Mouse (Mus musculus) kidney, embryonic 16.5 days (tissue): Measurements from ENCODE around the gene Cel. TPM values are rescaled to one million over a fixed set of nuclear protein-coding genes. Genes with fewer than 3 reads are reported as not detected.

Source experiments
- ATAC-seq: fragments of 200-750 bp; cut with Nextera tagmentation; 2 replicates; pipeline ENCODE4 v1.8.0; 2017; ENCODE audit warnings: moderate TSS enrichment; ENCODE audit not compliant: low FRiP score, low TSS enrichment
- H3K27ac ChIP-seq: fragments of 300-500 bp; sonication (generic); 2 replicates; pipeline ENCODE4 v1.5.1; 2014; ENCODE audit warnings: low read length
- H3K27me3 ChIP-seq: fragments of 300-500 bp; sonication (generic); 2 replicates; pipeline ENCODE4 v1.6.1; 2014; ENCODE audit warnings: low read length, control low read depth, mixed read lengths; ENCODE audit not compliant: insufficient read depth
- H3K36me3 ChIP-seq: fragments of 300-500 bp; sonication (generic); 2 replicates; pipeline ENCODE4 v1.6.1; 2014; ENCODE audit warnings: low read length, control low read depth, mixed read lengths; ENCODE audit not compliant: insufficient read depth
- H3K4me1 ChIP-seq: fragments of 300-500 bp; sonication (generic); 2 replicates; pipeline ENCODE4 v1.6.1; 2014; ENCODE audit warnings: low read length, control low read depth, mixed read lengths; ENCODE audit not compliant: insufficient read depth
- H3K4me2 ChIP-seq: fragments of 300-500 bp; sonication (generic); replicated peaks from 2 replicates; pipeline ENCODE4 v1.6.1; 2014; ENCODE audit warnings: low read depth, low read length
- H3K4me3 ChIP-seq: fragments of 300-500 bp; sonication (generic); 2 replicates; pipeline ENCODE4 v1.5.1; 2014; ENCODE audit warnings: mild to moderate bottlenecking, low read length
- H3K9ac ChIP-seq: fragments of 300-500 bp; sonication (generic); replicated peaks from 2 replicates; pipeline ENCODE4 v1.6.1; 2014; ENCODE audit warnings: low read length
- H3K9me3 ChIP-seq: fragments of 300-500 bp; sonication (generic); 2 replicates; pipeline ENCODE4 v1.6.1; 2016; ENCODE audit warnings: low read length, control low read depth
- WGBS: fragments of 180-500 bp; shearing (Covaris S2); extraction: QIAGEN DNeasy Blood & Tissue Kit; methylation state at CpG from one replicate; pipeline ENCODE4 v1.1.7; 2014; 5-methylcytosine and 5-hydroxymethylcytosine counted together
- polyA plus RNA-seq: library from polyadenylated mRNA; unstranded; fragments of >200 nt; fragmentation: Nextera tagmentation; extraction: Ambion mirVana; gene quantifications from 2 replicates; pipeline ENCODE4 v1.2.1, GENCODE M21; 2015

The Cel gene
- polyA plus RNA-seq, 1 experiment from 2014 or later: not detected

- ATAC-seq: 0 out of 2 replicates have a peak, but pooled peaks have one; percentile 0
- Histone ChIP-seq H3K4me1 (peaks cover 45% of the 10 kb centered on the region), H3K4me3 (peak overlapping the region; percentile 58), H3K27ac (peak overlapping the region; percentile 78), H3K9me3 (no peaks in the 10 kb centered on the region), H3K27me3 (no peaks in the 10 kb centered on the region), H3K9ac (peak overlapping the region; percentile 74), H3K36me3 (no peaks in the 10 kb centered on the region), H3K4me2 (peak overlapping the region; percentile 71)
- 61% methylated on average over 7 of the region's 7 CpGs for WGBS
These were observed 29.2 kb downstream of the Cel start for GRCm38 (mm10) chr2:28533901-28534435.

GRCm38 (mm10) chr2:28532938-28533771 lies 30.0 kb downstream of the Cel start:
- peaks cover 41% of the 10 kb centered on the region for H3K4me1 ChIP-seq

DNA sequence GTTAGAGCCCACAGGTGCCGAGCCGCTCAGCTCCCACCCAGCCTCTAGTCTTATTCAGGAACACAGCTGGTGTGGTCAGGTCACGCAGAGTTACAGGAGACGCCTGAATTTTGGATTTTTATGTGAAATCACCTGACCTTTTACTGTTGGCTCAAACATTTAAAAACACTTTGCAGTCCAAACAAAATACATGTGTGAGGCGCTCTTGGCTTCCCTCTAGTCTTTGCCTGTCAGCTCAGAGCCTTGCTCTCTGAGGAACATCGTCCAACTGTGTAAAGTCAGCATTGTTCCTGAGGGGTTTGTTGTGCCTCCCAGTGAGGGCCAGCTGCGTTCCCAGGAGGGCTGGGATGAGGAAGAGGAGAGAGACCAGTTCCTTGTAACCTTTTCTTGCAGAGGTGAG lies 32.9 kb downstream of the Cel start:
- Histone ChIP-seq H3K9ac (no peak overlapping the region), H3K36me3 (no peaks in the 10 kb centered on the region), H3K27me3 (no peaks in the 10 kb centered on the region), H3K4me3 (no peak overlapping the region), H3K4me2 (no peak overlapping the region), H3K9me3 (no peaks in the 10 kb centered on the region), H3K4me1 (peaks cover 47% of the 10 kb centered on the region), H3K27ac (no peak overlapping the region)
- no peak for ATAC-seq
- 55% methylated on average over 7 of the region's 7 CpGs for WGBS

More at GRCm38 (mm10) chr2:28532938-28533771, 30.0 kb downstream of the Cel start:
- Histone ChIP-seq H3K36me3 (no peaks in the 10 kb centered on the region), H3K4me2 (peak overlapping the region; percentile 71), H3K27ac (peak overlapping the region; percentile 78), H3K27me3 (no peaks in the 10 kb centered on the region), H3K9ac (peak overlapping the region; percentile 74), H3K4me3 (peak overlapping the region; percentile 58), H3K9me3 (no peaks in the 10 kb centered on the region)
- 4% methylated on average over 31 of the region's 49 CpGs for WGBS
- peak; percentile 95 for ATAC-seq

- H3K9me3 ChIP-seq: no peaks in the 10 kb centered on the region
- no peak overlapping the region for H3K27ac ChIP-seq
- no peaks in the 10 kb centered on the region for H3K36me3 ChIP-seq
- ATAC-seq: no peak
- no peaks in the 10 kb centered on the region for H3K27me3 ChIP-seq
- peaks cover 47% of the 10 kb centered on the region for H3K4me1 ChIP-seq
- WGBS: 74% methylated on average over 4 of the region's 4 CpGs
- H3K4me3 ChIP-seq: no peak overlapping the region
- H3K4me2 ChIP-seq: no peak overlapping the region
- no peak overlapping the region for H3K9ac ChIP-seq
These were observed 33.3 kb downstream of the Cel start for GRCm38 (mm10) chr2:28529856-28530255.

- no peaks in the 10 kb centered on the region for H3K27me3 ChIP-seq
- H3K36me3 ChIP-seq: no peaks in the 10 kb centered on the region
- no peak overlapping the region for H3K9ac ChIP-seq
- H3K4me3 ChIP-seq: no peak overlapping the region
- H3K27ac ChIP-seq: no peak overlapping the region
- no peaks in the 10 kb centered on the region for H3K9me3 ChIP-seq
- no peak for ATAC-seq
- WGBS: 81% methylated on average over 7 of the region's 7 CpGs
- no peak overlapping the region for H3K4me2 ChIP-seq
- H3K4me1 ChIP-seq: peaks cover 46% of the 10 kb centered on the region
These were observed 34.9 kb downstream of the Cel start for GRCm38 (mm10) chr2:28528354-28528730.

GRCm38 (mm10) chr2:28527436-28528353 lies 35.5 kb downstream of the Cel start:
- ATAC-seq: no peak
- 80% methylated on average over 20 of the region's 20 CpGs for WGBS
- H3K9ac ChIP-seq: no peak overlapping the region

DNA sequence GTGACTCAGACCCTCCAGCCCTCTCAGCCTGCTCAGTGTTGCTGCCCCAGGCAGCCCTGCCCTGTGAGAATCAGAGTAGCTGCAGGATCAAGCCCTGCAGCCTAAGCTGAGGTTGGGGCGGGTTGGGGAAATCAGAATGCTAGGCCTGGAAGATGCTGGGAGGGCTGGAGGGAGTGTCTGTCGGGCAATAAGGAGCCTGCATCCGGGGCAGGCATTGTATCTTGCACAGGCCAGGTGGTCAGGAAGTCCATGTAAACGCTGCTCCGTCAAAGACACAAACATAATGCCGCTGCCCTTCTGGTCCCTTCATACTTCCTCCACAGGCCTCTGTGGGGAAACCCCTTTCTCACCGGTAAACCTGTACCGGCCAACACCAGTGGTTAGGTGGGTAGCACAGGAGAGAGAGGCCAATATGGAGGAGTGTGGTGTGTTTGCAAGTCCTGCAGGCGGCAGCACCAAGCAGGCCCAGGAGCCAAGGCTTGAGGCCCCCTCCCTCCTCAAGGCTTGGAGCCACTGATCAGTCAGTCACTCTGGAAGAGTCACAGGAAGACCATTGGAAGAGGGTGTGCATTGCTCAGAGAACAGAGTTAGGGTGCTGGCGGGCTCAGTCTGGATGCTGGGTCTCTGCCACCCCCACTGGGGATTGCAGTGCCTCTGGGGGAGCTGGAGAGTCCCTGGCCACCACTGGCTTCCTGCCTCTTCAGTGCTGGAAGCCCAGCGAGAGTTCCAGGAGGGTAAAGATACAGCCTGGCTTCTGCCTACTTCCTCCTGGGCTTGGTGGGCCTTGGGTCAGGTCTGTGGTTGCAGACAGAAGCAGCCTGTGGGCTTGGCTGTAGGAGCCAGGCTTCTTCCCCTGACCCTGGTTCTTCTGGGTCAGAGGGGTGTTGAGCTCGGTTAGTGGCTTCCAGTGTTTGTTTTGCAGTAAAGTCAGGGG lies 37.0 kb downstream of the Cel start:
- peak overlapping the region; percentile 46 for H3K9ac ChIP-seq
- H3K4me1 ChIP-seq: peaks cover 38% of the 10 kb centered on the region
- no peak for ATAC-seq
- H3K4me3 ChIP-seq: no peak overlapping the region
- WGBS: 47% methylated on average over 12 of the region's 12 CpGs
- H3K36me3 ChIP-seq: no peaks in the 10 kb centered on the region
- no peaks in the 10 kb centered on the region for H3K9me3 ChIP-seq
- no peaks in the 10 kb centered on the region for H3K27me3 ChIP-seq
- no peak overlapping the region for H3K4me2 ChIP-seq
- peak overlapping the region; percentile 78 for H3K27ac ChIP-seq

More at GRCm38 (mm10) chr2:28527436-28528353, 35.5 kb downstream of the Cel start:
- Histone ChIP-seq H3K4me3 (no peak overlapping the region), H3K9me3 (no peaks in the 10 kb centered on the region), H3K27me3 (no peaks in the 10 kb centered on the region), H3K36me3 (no peaks in the 10 kb centered on the region), H3K4me2 (no peak overlapping the region), H3K4me1 (peaks cover 44% of the 10 kb centered on the region), H3K27ac (no peak overlapping the region)

- peak overlapping the region; percentile 46 for H3K9ac ChIP-seq
- peak; percentile 70 for ATAC-seq
These were observed 37.8 kb downstream of the Cel start for GRCm38 (mm10) chr2:28525219-28525942.

More at GRCm38 (mm10) chr2:28525219-28525942, 37.8 kb downstream of the Cel start:
- Histone ChIP-seq H3K9me3 (no peaks in the 10 kb centered on the region), H3K36me3 (no peaks in the 10 kb centered on the region), H3K4me1 (peaks cover 36% of the 10 kb centered on the region), H3K27ac (peak overlapping the region; percentile 78), H3K4me3 (no peak overlapping the region), H3K4me2 (peak overlapping the region; percentile 24; the same call in 1 of the 2 replicates), H3K27me3 (no peaks in the 10 kb centered on the region)
- WGBS: 20% methylated on average over 11 of the region's 11 CpGs
